Mouse (Mus musculus): ENCODE data around the gene Spock1. TPM values are rescaled to one million over a fixed set of nuclear protein-coding genes. Genes with fewer than 3 reads are reported as not detected.

Gene Spock1
- polyA plus RNA-seq, 1 experiment from 2014 or later = 31.2 TPM

- 76% methylated on average over 4 of the region's 4 CpGs for WGBS
- Histone ChIP-seq H3K27ac (ENCODE audit: low read depth, low read length) (no peak overlapping the region), H3K9me3 (replicated peaks; ENCODE audit: control insufficient read depth, low read length) (no peaks in the 10 kb centered on the region), H3K4me2 (ENCODE audit: low read length) (no peak overlapping the region), H3K9ac (ENCODE audit: low read length) (no peak overlapping the region), H3K4me1 (ENCODE audit: control insufficient read depth, insufficient read depth, low read length) (peaks cover 7% of the 10 kb centered on the region), H3K36me3 (ENCODE audit: control insufficient read depth, insufficient read depth, low read length) (no peaks in the 10 kb centered on the region), H3K4me3 (ENCODE audit: low read depth, low read length) (no peak overlapping the region), H3K27me3 (replicated peaks; ENCODE audit: control insufficient read depth, insufficient read depth, low read length) (no peaks in the 10 kb centered on the region)
- ATAC-seq = no peak
- no peak for DNase-seq (ENCODE audit: low spot score)
Observed at GRCm38 (mm10) chr13:57662554-57662953, 245.6 kb downstream of the Spock1 start.

- no peak overlapping the region for H3K4me3 ChIP-seq (ENCODE audit: low read depth, low read length)
- H3K4me1 ChIP-seq (ENCODE audit: control insufficient read depth, insufficient read depth, low read length) = no peaks in the 10 kb centered on the region
- H3K27ac ChIP-seq (ENCODE audit: low read depth, low read length) = no peak overlapping the region
- no peak for ATAC-seq
- no peak overlapping the region for H3K9ac ChIP-seq (ENCODE audit: low read length)
- no peaks in the 10 kb centered on the region for H3K36me3 ChIP-seq (ENCODE audit: control insufficient read depth, insufficient read depth, low read length)
- no peaks in the 10 kb centered on the region for H3K9me3 ChIP-seq (replicated peaks; ENCODE audit: control insufficient read depth, low read length)
- no peaks in the 10 kb centered on the region for H3K27me3 ChIP-seq (replicated peaks; ENCODE audit: control insufficient read depth, insufficient read depth, low read length)
- no peak overlapping the region for H3K4me2 ChIP-seq (ENCODE audit: low read length)
- no peak for DNase-seq (ENCODE audit: low spot score)
- WGBS = 92% methylated on average over 2 of the region's 2 CpGs
Observed at GRCm38 (mm10) chr13:57660523-57660922, 247.6 kb downstream of the Spock1 start.

DNA sequence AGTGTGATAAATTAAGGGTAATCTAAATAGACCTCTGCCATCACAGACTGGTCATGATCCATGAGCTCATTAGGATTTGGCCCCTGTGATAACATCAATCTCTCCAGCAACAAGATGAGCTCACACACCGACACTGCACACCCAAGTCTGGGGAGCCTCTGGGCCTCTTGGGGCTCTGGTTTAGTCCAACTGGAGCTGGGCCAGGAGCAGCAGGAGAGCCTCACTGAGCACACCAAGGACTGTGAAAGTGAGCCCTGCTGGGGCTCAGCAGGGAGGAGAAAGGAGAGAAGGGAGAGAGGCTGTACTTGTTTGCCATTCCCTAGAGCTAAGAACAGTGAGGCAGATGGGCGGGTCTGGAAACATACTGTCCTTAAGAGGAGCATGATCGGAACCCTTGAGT, 248.3 kb downstream of the Spock1 start:
- no peaks in the 10 kb centered on the region for H3K27me3 ChIP-seq (replicated peaks; ENCODE audit: control insufficient read depth, insufficient read depth, low read length)
- no peak overlapping the region for H3K4me3 ChIP-seq (ENCODE audit: low read depth, low read length)
- WGBS = 73% methylated on average over 3 of the region's 3 CpGs
- H3K9ac ChIP-seq (ENCODE audit: low read length) = no peak overlapping the region
- H3K27ac ChIP-seq (ENCODE audit: low read depth, low read length) = no peak overlapping the region
- ATAC-seq = no peak
- no peaks in the 10 kb centered on the region for H3K36me3 ChIP-seq (ENCODE audit: control insufficient read depth, insufficient read depth, low read length)
- no peak overlapping the region for H3K4me2 ChIP-seq (ENCODE audit: low read length)
- H3K4me1 ChIP-seq (ENCODE audit: control insufficient read depth, insufficient read depth, low read length) = no peaks in the 10 kb centered on the region
- no peaks in the 10 kb centered on the region for H3K9me3 ChIP-seq (replicated peaks; ENCODE audit: control insufficient read depth, low read length)
- no peak for DNase-seq (ENCODE audit: low spot score)

DNA sequence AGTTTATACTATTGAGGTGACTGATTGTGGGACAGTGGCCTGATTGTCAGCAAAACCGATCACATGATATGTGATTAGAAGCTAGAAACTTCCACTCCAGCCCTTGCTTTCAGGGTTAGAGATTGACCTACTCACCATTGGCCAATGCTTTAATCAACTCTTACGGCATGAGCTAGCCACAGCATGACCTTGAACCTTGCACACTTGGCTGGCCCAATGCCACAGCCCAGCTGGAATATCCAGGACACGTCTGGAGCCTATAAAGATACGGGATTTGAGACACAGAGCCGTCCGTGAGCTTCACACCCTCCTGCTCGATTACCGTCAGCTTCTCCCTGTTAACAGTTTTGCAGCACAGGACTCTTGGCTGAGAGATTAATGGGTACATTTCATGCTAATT, 251.5 kb downstream of the Spock1 start:
- no peaks in the 10 kb centered on the region for H3K9me3 ChIP-seq (replicated peaks; ENCODE audit: control insufficient read depth, low read length)
- H3K4me3 ChIP-seq (ENCODE audit: low read depth, low read length) = no peak overlapping the region
- no peak overlapping the region for H3K9ac ChIP-seq (ENCODE audit: low read length)
- no peaks in the 10 kb centered on the region for H3K36me3 ChIP-seq (ENCODE audit: control insufficient read depth, insufficient read depth, low read length)
- 80% methylated on average over 8 of the region's 8 CpGs for WGBS
- no peaks in the 10 kb centered on the region for H3K4me1 ChIP-seq (ENCODE audit: control insufficient read depth, insufficient read depth, low read length)
- no peaks in the 10 kb centered on the region for H3K27me3 ChIP-seq (replicated peaks; ENCODE audit: control insufficient read depth, insufficient read depth, low read length)
- DNase-seq (ENCODE audit: low spot score) (no peak), ATAC-seq (no peak)
- no peak overlapping the region for H3K27ac ChIP-seq (ENCODE audit: low read depth, low read length)
- H3K4me2 ChIP-seq (ENCODE audit: low read length) = no peak overlapping the region

- no peak for ATAC-seq
- no peak overlapping the region for H3K27ac ChIP-seq (ENCODE audit: low read depth, low read length)
- 76% methylated on average over 7 of the region's 7 CpGs for WGBS
Observed at GRCm38 (mm10) chr13:57654362-57654761, 253.8 kb downstream of the Spock1 start.

GRCm38 (mm10) chr13:57651236-57651635, 256.9 kb downstream of the Spock1 start:
- no peaks in the 10 kb centered on the region for H3K9me3 ChIP-seq (replicated peaks; ENCODE audit: control insufficient read depth, low read length)
- DNase-seq (ENCODE audit: low spot score) (no peak), ATAC-seq (no peak)
- H3K9ac ChIP-seq (ENCODE audit: low read length) = no peak overlapping the region
- peaks cover 6% of the 10 kb centered on the region for H3K4me1 ChIP-seq (ENCODE audit: control insufficient read depth, insufficient read depth, low read length)
- no peak overlapping the region for H3K4me3 ChIP-seq (ENCODE audit: low read depth, low read length)
- H3K4me2 ChIP-seq (ENCODE audit: low read length) = no peak overlapping the region
- 77% methylated on average over 4 of the region's 4 CpGs for WGBS
- H3K27ac ChIP-seq (ENCODE audit: low read depth, low read length) = no peak overlapping the region
- no peaks in the 10 kb centered on the region for H3K27me3 ChIP-seq (replicated peaks; ENCODE audit: control insufficient read depth, insufficient read depth, low read length)
- no peaks in the 10 kb centered on the region for H3K36me3 ChIP-seq (ENCODE audit: control insufficient read depth, insufficient read depth, low read length)

More at GRCm38 (mm10) chr13:57654362-57654761, 253.8 kb downstream of the Spock1 start:
- no peak overlapping the region for H3K4me2 ChIP-seq (ENCODE audit: low read length)
- H3K4me3 ChIP-seq (ENCODE audit: low read depth, low read length) = no peak overlapping the region
- H3K9me3 ChIP-seq (replicated peaks; ENCODE audit: control insufficient read depth, low read length) = no peaks in the 10 kb centered on the region
- H3K36me3 ChIP-seq (ENCODE audit: control insufficient read depth, insufficient read depth, low read length) = no peaks in the 10 kb centered on the region
- DNase-seq (ENCODE audit: low spot score) = no peak
- peaks cover 6% of the 10 kb centered on the region; the same call in 1 of the 2 replicates for H3K4me1 ChIP-seq (ENCODE audit: control insufficient read depth, insufficient read depth, low read length)
- H3K27me3 ChIP-seq (replicated peaks; ENCODE audit: control insufficient read depth, insufficient read depth, low read length) = no peaks in the 10 kb centered on the region
- H3K9ac ChIP-seq (ENCODE audit: low read length) = no peak overlapping the region

DNA sequence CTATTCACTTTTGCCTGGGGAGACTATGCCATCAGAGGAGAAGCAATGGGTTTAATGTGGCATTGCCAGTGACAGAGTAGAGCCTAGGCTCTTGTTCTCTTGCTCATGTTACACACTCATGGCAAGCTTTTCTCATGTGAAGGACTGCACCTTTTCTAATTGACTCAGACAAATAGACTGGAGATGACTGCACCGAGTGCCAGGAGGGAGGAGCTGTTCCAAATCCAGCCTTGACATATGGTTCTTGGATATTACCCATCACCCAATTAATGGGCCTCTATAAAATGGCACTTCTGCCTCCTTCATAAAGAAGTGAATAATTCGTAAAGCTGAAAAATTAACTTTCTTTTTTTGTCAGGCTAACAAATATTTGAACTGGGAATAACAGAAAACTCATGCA, 259.3 kb downstream of the Spock1 start:
- H3K9me3 ChIP-seq (replicated peaks; ENCODE audit: control insufficient read depth, low read length) = no peaks in the 10 kb centered on the region
- H3K27me3 ChIP-seq (replicated peaks; ENCODE audit: control insufficient read depth, insufficient read depth, low read length) = no peaks in the 10 kb centered on the region
- no peaks in the 10 kb centered on the region for H3K36me3 ChIP-seq (ENCODE audit: control insufficient read depth, insufficient read depth, low read length)
- ATAC-seq (no peak), DNase-seq (ENCODE audit: low spot score) (no peak)
- no peak overlapping the region for H3K4me3 ChIP-seq (ENCODE audit: low read depth, low read length)
- no peak overlapping the region for H3K4me2 ChIP-seq (ENCODE audit: low read length)
- peaks cover 6% of the 10 kb centered on the region for H3K4me1 ChIP-seq (ENCODE audit: control insufficient read depth, insufficient read depth, low read length)
- H3K27ac ChIP-seq (ENCODE audit: low read depth, low read length) = no peak overlapping the region
- 46% methylated on average over 2 of the region's 2 CpGs for WGBS
- H3K9ac ChIP-seq (ENCODE audit: low read length) = no peak overlapping the region

- no peaks in the 10 kb centered on the region for H3K9me3 ChIP-seq (replicated peaks; ENCODE audit: control insufficient read depth, low read length)
- 83% methylated on average over 4 of the region's 4 CpGs for WGBS
- no peak overlapping the region for H3K9ac ChIP-seq (ENCODE audit: low read length)
- H3K4me1 ChIP-seq (ENCODE audit: control insufficient read depth, insufficient read depth, low read length) = peaks cover 12% of the 10 kb centered on the region
- no peak overlapping the region for H3K4me3 ChIP-seq (ENCODE audit: low read depth, low read length)
- no peak for ATAC-seq
- no peaks in the 10 kb centered on the region for H3K36me3 ChIP-seq (ENCODE audit: control insufficient read depth, insufficient read depth, low read length)
- no peak overlapping the region for H3K4me2 ChIP-seq (ENCODE audit: low read length)
- H3K27ac ChIP-seq (ENCODE audit: low read depth, low read length) = no peak overlapping the region
- DNase-seq (ENCODE audit: low spot score) = no peak
- no peaks in the 10 kb centered on the region for H3K27me3 ChIP-seq (replicated peaks; ENCODE audit: control insufficient read depth, insufficient read depth, low read length)
Observed at GRCm38 (mm10) chr13:57647456-57647855, 260.7 kb downstream of the Spock1 start.

- no peaks in the 10 kb centered on the region for H3K27me3 ChIP-seq (replicated peaks; ENCODE audit: control insufficient read depth, insufficient read depth, low read length)
- DNase-seq (ENCODE audit: low spot score) (no peak), ATAC-seq (no peak)
- H3K9me3 ChIP-seq (replicated peaks; ENCODE audit: control insufficient read depth, low read length) = no peaks in the 10 kb centered on the region
- H3K4me2 ChIP-seq (ENCODE audit: low read length) = no peak overlapping the region
- no peak overlapping the region for H3K9ac ChIP-seq (ENCODE audit: low read length)
- H3K27ac ChIP-seq (ENCODE audit: low read depth, low read length) = no peak overlapping the region
- H3K4me3 ChIP-seq (ENCODE audit: low read depth, low read length) = no peak overlapping the region
- peaks cover 5% of the 10 kb centered on the region; the same call in 1 of the 2 replicates for H3K4me1 ChIP-seq (ENCODE audit: control insufficient read depth, insufficient read depth, low read length)
- 63% methylated on average over 12 of the region's 12 CpGs for WGBS
- no peaks in the 10 kb centered on the region for H3K36me3 ChIP-seq (ENCODE audit: control insufficient read depth, insufficient read depth, low read length)
Observed at GRCm38 (mm10) chr13:57643036-57643435, 265.1 kb downstream of the Spock1 start.

Data from forebrain, embryonic 14.5 days (tissue).